Mouse (Mus musculus) urinary bladder, postnatal 0 days (tissue): ENCODE results near the gene Sohlh2. TPM values are rescaled to one million over a fixed set of nuclear protein-coding genes. Genes with fewer than 3 reads are reported as not detected.

Source experiments
- microRNA-seq: library from miRNA; unstranded; fragments of <30 nt; microRNA quantifications from one replicate; pipeline ENCODE4, GENCODE M21; 2016
- polyA plus RNA-seq: library from polyadenylated mRNA; unstranded; fragments of >200 nt; fragmentation: Nextera tagmentation; extraction: Ambion mirVana; gene quantifications from 2 replicates; pipeline ENCODE4 v1.2.1, GENCODE M21; 2015

Sohlh2 gene
- polyA plus RNA-seq, result not detected in 2 replicates

DNA sequence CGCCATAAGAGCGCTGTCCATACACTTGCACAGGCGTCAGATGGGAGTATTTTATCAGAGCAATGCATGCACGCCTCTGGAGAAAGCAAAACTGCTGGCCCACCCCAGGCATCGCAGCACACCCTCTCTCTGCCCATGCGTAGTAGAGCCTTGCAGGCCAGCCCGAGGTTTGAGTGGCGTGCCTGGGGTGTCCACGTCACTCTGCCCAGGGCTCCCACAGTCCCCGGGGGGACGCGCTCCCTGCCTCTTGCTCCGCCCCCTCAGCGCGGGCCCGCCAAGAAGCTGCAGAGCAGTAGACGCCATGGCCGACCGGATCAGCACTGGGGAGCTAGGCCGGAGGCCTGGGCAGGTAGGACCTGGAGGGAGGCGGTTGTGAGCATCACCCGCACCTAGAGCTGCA lies at the start of gene Sohlh2:
Gene Sohlh2 (plus strand): TSS at position 263 of the 400 bp plus-strand sequence.

DNA sequence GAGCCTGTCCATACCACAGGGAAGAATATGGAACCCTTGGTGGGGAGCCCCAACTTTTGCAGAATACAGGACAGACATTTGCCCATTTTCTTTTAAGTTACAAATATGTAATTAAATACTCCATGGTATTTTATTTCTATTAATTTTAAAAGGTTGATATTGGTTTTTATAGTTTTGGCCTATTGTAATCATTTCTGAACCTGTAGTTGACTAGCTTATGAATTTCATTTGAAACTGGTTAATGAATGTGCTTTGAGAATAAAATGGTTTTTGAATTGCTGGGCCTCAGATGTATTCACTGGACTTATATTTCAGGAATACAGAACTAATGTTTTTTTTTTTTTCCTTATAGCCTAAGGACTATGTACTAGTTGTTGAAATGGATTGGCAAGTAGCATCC lies 44.8 kb upstream of the Sohlh2 start, which contains the start of gene Ccdc169:
Gene Ccdc169 (plus strand): TSS at position 301 of the 400 bp plus-strand sequence.

DNA sequence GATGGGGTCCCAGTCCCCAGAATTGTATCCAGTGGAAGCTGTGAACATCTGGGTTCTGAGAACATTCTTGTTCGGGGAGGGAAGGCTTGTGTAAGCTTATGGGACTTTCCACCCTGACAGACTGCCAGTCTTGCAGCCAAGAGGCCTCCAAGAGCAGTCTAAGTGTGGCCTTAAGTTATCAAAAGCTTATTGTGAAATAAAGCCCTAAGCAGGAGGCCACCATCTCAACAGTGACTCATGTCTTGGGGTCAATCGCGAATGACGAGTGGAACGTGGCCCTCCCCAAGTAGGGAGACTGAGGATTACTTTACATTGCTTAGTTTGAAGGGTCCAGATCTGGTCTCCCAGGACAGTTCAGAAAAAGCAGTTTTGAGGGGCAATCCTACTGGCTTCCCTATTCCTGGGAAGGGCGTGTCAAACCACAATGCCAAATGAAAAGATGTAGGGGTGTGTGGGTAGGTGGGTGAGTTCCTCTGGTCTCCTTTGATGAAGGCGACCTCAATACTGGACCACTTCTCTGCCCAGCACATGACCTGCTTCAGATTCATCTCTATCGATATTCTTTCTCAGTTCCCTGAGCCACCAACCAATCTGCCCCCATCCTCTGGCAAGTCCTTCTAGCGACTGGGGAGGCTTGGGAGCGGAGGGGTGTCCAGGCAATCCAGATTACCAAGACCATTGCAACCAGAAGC lies 60.0 kb downstream of the Sohlh2 start, which contains the start of gene Dclk1:
Gene Dclk1 (plus strand): TSS at position 635 of the 692 bp plus-strand sequence.

Small RNA genes lying within 50 kb of the gene (microRNA-seq; reads per million reads assigned to microRNA genes)
- not detected for gene Gm22029

Other genes with a start within 250 kb of the Sohlh2 start
- 0.13 and 0.78 TPM in 2 replicates for gene Ccna1, start 126.5 kb upstream of the Sohlh2 start, polyA plus RNA-seq
- 17.8 and 21.4 TPM in 2 replicates for gene Spg20, start 69.9 kb upstream of the Sohlh2 start, polyA plus RNA-seq
- gene Ccdc169, start 44.7 kb upstream of the Sohlh2 start, polyA plus RNA-seq, result 0.06 TPM in 1 of 2 replicates, not detected in the other
- gene Dclk1, start 60.3 kb downstream of the Sohlh2 start, polyA plus RNA-seq, result 12.2 and 13.1 TPM in 2 replicates